Mouse (Mus musculus) intestine, embryonic 14.5 days (tissue): ENCODE measurements around the gene Arl6ip1. TPM values are rescaled to one million over a fixed set of nuclear protein-coding genes. Genes with fewer than 3 reads are reported as not detected.
A peak's percentile ranks its signal among the peaks of the same experiment; 100 is the strongest.

Experiments used
- ATAC-seq: fragments of 200-750 bp; cut with Nextera tagmentation; replicated peaks from 2 replicates; pipeline ENCODE4 v1.8.0; 2017; ENCODE audit warnings: low read depth, moderate number of reproducible peaks, moderate TSS enrichment, moderate library complexity; ENCODE audit not compliant: low FRiP score, low TSS enrichment
- DNase-seq: peaks from one replicate; pipeline ENCODE4 v3.0.0-alpha.2; 2018; ENCODE audit warnings: low spot score
- H3K27ac ChIP-seq: fragments of 300-500 bp; sonication (generic); 2 replicates; pipeline ENCODE4 v1.5.1; 2014; ENCODE audit warnings: low read depth, mild to moderate bottlenecking, control low read depth
- H3K27me3 ChIP-seq: fragments of 300-500 bp; sonication (generic); replicated peaks from 2 replicates; pipeline ENCODE4 v1.6.1; 2014; ENCODE audit warnings: low read length, control low read depth; ENCODE audit not compliant: control insufficient read depth, insufficient read depth
- H3K36me3 ChIP-seq: fragments of 300-500 bp; sonication (generic); 2 replicates; pipeline ENCODE4 v1.6.1; 2014; ENCODE audit warnings: low read length, control low read depth; ENCODE audit not compliant: control insufficient read depth, insufficient read depth
- H3K4me1 ChIP-seq: fragments of 300-500 bp; sonication (generic); replicated peaks from 2 replicates; pipeline ENCODE4 v1.6.1; 2014; ENCODE audit warnings: low read length, control low read depth, mixed read lengths; ENCODE audit not compliant: control insufficient read depth, insufficient read depth
- H3K4me2 ChIP-seq: fragments of 300-500 bp; sonication (generic); 2 replicates; pipeline ENCODE4 v1.6.1; 2014; ENCODE audit warnings: low read length
- H3K4me3 ChIP-seq: fragments of 300-500 bp; sonication (generic); 2 replicates; pipeline ENCODE4 v1.5.1; 2014; ENCODE audit warnings: low read depth, low read length, control low read depth, mixed read lengths
- H3K9ac ChIP-seq: fragments of 300-500 bp; sonication (generic); 2 replicates; pipeline ENCODE4 v1.6.1; 2014; ENCODE audit warnings: mild to moderate bottlenecking, low read length
- H3K9me3 ChIP-seq: fragments of 300-500 bp; sonication (generic); 2 replicates; pipeline ENCODE4 v1.6.1; 2016; ENCODE audit warnings: low read length, control low read depth; ENCODE audit not compliant: control insufficient read depth
- WGBS: fragments of 180-500 bp; shearing (Covaris S2); extraction: QIAGEN DNeasy Blood & Tissue Kit; methylation state at CpG from one replicate; pipeline ENCODE4 v1.1.7; 2014; 5-methylcytosine and 5-hydroxymethylcytosine counted together
- polyA plus RNA-seq: library from polyadenylated mRNA; unstranded; fragments of >200 nt; fragmentation: Nextera tagmentation; extraction: Ambion mirVana; gene quantifications from 2 replicates; pipeline ENCODE4 v1.2.1, GENCODE M21; 2014

Gene Arl6ip1
- polyA plus RNA-seq, 1 experiment from 2014 or later = 323 TPM

GRCm38 (mm10) chr7:118113541-118114297, 15.7 kb downstream of the Arl6ip1 start:
- WGBS = 64% methylated on average over 5 of the region's 5 CpGs
- H3K9ac ChIP-seq = peak overlapping the region; percentile 100
- H3K4me2 ChIP-seq = peak overlapping the region; percentile 94
- H3K9me3 ChIP-seq = no peaks in the 10 kb centered on the region
- no peak overlapping the region for H3K27ac ChIP-seq
- peaks cover 21% of the 10 kb centered on the region; the same call in 1 of the 2 replicates for H3K4me1 ChIP-seq
- H3K27me3 ChIP-seq = no peaks in the 10 kb centered on the region
- H3K36me3 ChIP-seq = peaks cover 73% of the 10 kb centered on the region
- DNase-seq = no peak
- peak overlapping the region; percentile 93 for H3K4me3 ChIP-seq
- ATAC-seq = no peak

GRCm38 (mm10) chr7:118111128-118111527, 18.3 kb downstream of the Arl6ip1 start:
- H3K4me3 ChIP-seq = no peak overlapping the region
- H3K9ac ChIP-seq = no peak overlapping the region
- DNase-seq = no peak
- no peak for ATAC-seq
- H3K4me1 ChIP-seq = peaks cover 19% of the 10 kb centered on the region; the same call in 1 of the 2 replicates
- WGBS = 76% methylated on average over 3 of the region's 3 CpGs
- H3K9me3 ChIP-seq = no peaks in the 10 kb centered on the region
- no peak overlapping the region for H3K27ac ChIP-seq
- H3K36me3 ChIP-seq = peaks cover 88% of the 10 kb centered on the region
- H3K27me3 ChIP-seq = no peaks in the 10 kb centered on the region
- H3K4me2 ChIP-seq = peak overlapping the region; percentile 24

- H3K36me3 ChIP-seq = peaks cover 84% of the 10 kb centered on the region
- no peaks in the 10 kb centered on the region for H3K27me3 ChIP-seq
- no peak overlapping the region for H3K4me3 ChIP-seq
- H3K4me2 ChIP-seq = no peak overlapping the region
- WGBS = 64% methylated on average over 1 of the region's 1 CpGs
- H3K9me3 ChIP-seq = no peaks in the 10 kb centered on the region
- DNase-seq (no peak), ATAC-seq (no peak)
- no peak overlapping the region for H3K9ac ChIP-seq
- H3K27ac ChIP-seq = no peak overlapping the region
- H3K4me1 ChIP-seq = peaks cover 1% of the 10 kb centered on the region; the same call in 1 of the 2 replicates
Measured at GRCm38 (mm10) chr7:118107671-118108070, 21.8 kb downstream of the Arl6ip1 start.

GRCm38 (mm10) chr7:118104458-118105052, 24.9 kb downstream of the Arl6ip1 start:
- WGBS = 74% methylated on average over 5 of the region's 5 CpGs
- no peak overlapping the region for H3K9ac ChIP-seq
- H3K27me3 ChIP-seq = no peaks in the 10 kb centered on the region
- H3K27ac ChIP-seq = no peak overlapping the region
- no peaks in the 10 kb centered on the region for H3K4me1 ChIP-seq
- ATAC-seq (no peak), DNase-seq (no peak)
- H3K9me3 ChIP-seq = no peaks in the 10 kb centered on the region
- no peak overlapping the region for H3K4me3 ChIP-seq
- peaks cover 53% of the 10 kb centered on the region for H3K36me3 ChIP-seq
- no peak overlapping the region for H3K4me2 ChIP-seq

DNA sequence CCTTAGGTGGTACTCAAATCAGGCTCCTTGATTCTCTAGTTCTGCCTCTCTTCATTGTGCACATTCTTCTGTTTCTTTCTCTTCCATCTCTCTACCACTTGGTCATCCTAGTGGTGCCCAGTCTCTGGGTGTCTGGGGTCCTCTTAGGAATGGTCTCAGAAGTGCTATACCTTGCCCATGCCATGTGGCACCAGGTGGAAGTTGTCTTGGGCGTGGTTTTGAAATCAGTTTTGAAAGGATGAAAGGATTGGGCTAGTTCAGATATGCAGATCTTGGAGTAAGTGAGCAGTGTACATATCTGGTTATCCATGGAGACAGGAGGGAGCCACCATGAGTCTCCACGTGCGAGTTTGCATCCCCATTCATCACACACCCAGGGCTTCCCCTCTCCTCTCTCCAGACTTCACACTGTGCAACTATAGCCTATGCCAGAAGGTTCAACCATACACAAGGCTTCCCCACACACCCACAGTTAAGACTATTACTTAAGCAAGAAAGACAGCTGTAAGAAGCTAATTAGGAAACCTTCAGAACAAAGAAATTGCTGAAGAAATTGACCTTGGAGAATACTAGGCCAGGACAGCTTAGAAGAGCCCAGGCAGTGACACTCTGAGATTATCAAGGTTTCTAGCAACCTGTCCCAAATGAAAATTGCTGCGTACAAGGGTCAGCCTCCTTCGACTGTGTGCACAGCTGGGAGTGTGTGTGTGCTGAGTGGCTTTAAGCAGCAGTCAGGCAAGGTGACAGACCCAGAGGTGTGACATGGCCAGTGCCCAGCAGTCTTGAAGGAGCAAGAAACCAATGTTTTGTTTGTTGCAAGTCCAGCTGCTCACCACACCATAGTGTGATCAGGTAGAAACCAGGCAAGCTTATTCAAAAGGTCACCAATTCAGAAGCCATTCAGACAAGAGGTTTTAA, 25.7 kb downstream of the Arl6ip1 start:
- no peak overlapping the region for H3K9ac ChIP-seq
- H3K4me2 ChIP-seq = no peak overlapping the region
- H3K27me3 ChIP-seq = no peaks in the 10 kb centered on the region
- H3K27ac ChIP-seq = no peak overlapping the region
- DNase-seq (no peak), ATAC-seq (peak; percentile 29; the same call in 1 of the 2 replicates)
- H3K9me3 ChIP-seq = no peaks in the 10 kb centered on the region
- no peak overlapping the region for H3K4me3 ChIP-seq
- WGBS = 45% methylated on average over 5 of the region's 5 CpGs
- no peaks in the 10 kb centered on the region for H3K4me1 ChIP-seq
- peaks cover 45% of the 10 kb centered on the region for H3K36me3 ChIP-seq

DNA sequence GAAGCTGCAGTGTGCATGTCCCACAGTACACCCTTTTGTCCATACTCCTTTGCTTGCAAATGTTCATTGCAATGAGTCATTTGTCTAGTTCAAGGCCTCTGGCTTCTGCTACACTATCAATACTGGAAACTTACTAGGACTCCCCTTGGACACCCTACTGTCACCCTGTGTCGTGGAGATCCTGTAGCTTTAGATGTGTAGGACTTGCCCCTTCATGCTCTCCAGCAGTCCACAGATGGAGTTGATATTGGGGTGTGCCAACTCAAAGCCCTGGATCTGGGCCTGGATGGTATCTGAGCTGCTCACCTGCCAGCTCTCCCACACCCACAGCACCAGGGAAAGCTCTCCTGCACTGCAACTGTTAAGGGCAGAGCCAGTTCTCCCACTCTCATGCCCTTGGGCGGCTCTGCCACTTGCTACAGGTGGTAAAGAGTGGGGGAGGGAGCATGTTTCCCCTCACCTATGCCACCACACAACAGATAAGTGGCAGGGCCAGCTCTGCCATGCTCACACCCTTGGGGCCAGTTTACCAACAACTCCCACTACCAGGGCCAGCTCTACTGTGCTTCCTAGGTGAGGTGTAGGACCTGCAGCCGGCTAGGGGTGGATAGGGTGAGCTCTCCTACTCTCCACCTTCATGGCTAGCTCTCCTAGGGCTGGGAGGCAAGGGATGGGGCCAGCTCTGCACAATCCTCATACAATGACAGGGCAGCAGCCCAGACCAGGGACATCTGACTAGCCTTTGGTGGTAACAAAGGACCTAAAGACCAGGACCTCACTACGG, 26.6 kb downstream of the Arl6ip1 start:
- Histone ChIP-seq H3K9ac (no peak overlapping the region), H3K27me3 (no peaks in the 10 kb centered on the region), H3K4me3 (no peak overlapping the region), H3K4me1 (no peaks in the 10 kb centered on the region), H3K36me3 (peaks cover 36% of the 10 kb centered on the region), H3K9me3 (no peaks in the 10 kb centered on the region), H3K4me2 (no peak overlapping the region), H3K27ac (no peak overlapping the region)
- DNase-seq (peak; percentile 63), ATAC-seq (peak; percentile 40)
- WGBS = 50% methylated on average over 4 of the region's 4 CpGs

DNA sequence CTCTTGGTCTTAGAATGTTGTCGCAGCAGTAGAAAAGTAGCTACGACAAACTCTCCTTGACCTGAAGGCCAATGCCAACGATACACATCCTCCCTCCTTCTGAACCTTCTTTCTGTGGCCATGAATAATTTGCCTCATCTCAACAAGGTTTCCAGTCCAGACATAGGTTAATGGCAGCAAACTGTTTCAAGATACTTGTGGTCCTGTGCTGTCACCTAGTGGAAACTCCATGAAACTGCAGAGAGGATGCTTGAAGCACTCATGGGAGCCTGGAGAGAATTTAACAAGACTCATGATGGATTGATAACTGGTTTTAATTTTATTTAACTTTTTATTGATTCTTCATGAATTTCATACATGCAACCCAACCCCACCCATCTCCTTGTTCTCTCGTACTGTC, 27.2 kb downstream of the Arl6ip1 start:
- H3K9ac ChIP-seq = no peak overlapping the region
- no peaks in the 10 kb centered on the region for H3K9me3 ChIP-seq
- H3K4me3 ChIP-seq = no peak overlapping the region
- H3K36me3 ChIP-seq = peaks cover 30% of the 10 kb centered on the region
- WGBS = 47% methylated on average over 4 of the region's 4 CpGs
- no peak overlapping the region for H3K4me2 ChIP-seq
- no peaks in the 10 kb centered on the region for H3K4me1 ChIP-seq
- DNase-seq (no peak), ATAC-seq (no peak)
- no peaks in the 10 kb centered on the region for H3K27me3 ChIP-seq
- no peak overlapping the region for H3K27ac ChIP-seq

DNA sequence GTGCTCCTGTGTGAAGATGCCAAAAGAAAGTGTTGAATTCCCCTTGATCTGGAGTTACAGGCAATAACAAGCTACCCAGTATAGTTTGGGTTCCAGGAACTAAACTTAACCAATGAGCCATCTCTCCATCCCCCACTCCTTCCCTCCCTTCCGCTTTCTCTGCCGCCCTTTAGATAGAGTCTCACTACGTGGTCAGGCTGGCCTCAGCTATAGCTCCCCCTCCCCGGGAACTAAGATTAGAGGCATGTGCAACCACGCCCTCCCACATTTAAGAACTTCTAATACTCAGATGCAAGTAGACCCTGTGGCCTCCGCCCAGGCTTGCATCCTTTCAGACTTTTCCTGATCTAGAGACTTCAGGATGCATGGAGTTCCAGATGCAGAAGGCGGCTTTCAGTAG, 31.8 kb downstream of the Arl6ip1 start:
- no peak overlapping the region for H3K4me2 ChIP-seq
- H3K27me3 ChIP-seq = no peaks in the 10 kb centered on the region
- H3K4me3 ChIP-seq = no peak overlapping the region
- H3K9me3 ChIP-seq = no peaks in the 10 kb centered on the region
- no peaks in the 10 kb centered on the region for H3K36me3 ChIP-seq
- H3K27ac ChIP-seq = no peak overlapping the region
- H3K4me1 ChIP-seq = no peaks in the 10 kb centered on the region
- ATAC-seq (no peak), DNase-seq (no peak)
- WGBS = 61% methylated on average over 7 of the region's 7 CpGs
- H3K9ac ChIP-seq = no peak overlapping the region
